Mouse (Mus musculus) neutrophil, adult 83 days (primary cell): ENCODE results near the gene Ly6g6c. TPM values are rescaled to one million over a fixed set of nuclear protein-coding genes. Genes with fewer than 3 reads are reported as not detected.

Source experiments
- total RNA-seq, 2 experiments: library from RNA; stranded (reverse); gene quantifications; one replicate each; pipeline ENCODE4 v1.2.4; 2023

Gene Ly6g6c
- total RNA-seq, result 1 to 10 TPM in 1 of 2 experiments, not detected in 1; 1.0 TPM

DNA sequence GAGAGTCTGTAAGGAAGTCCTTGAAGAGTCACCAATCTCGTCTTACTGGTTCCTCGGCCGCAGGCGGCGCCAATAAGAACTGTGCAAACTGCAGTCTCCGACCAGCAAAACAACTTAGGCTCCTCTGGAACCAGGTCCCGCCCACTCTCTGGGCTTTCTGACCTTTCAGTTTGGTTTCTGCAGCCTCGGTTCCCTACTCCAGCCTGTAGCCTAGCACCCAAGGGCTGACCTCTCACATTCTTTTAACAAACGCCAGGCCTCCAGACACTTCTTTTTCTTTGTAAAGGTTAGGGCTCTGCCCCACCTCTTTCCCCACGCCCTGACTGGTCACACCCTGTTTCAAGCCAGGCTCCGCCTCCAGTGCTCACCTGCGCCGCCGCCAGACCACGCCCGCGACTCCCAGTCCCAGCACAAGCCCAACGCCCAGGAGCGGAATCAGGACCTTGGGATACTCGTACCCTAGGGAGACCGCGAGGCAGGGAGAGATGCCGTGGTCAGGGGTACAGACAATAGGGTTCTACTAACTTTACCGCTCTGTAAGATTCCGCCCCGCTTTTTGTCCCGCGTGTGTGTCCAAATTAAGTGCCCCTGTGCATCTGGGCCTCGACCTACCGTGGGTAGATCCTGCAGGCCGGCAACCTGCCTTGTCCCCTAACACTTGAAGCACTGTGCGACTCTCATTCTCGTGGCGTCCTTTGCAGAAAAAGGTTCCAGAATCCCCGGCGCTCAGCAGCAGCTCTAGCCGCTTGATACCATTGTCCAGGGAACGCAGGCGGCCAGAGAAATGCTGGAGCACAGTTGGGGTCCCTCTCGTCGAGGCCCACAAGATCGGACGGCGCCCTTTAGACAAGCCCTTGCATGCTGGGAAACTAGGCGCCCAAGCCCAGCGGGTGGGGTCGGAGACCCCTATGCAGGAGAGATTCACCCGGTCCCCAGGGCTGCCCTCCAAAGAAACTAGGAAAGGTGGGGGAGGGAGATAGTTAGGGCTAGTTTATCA, at the start of gene Ly6g6c:
Ly6g6c (plus strand) TSS at position 438 of the 997 bp plus-strand sequence.

GRCm38 (mm10) chr17:35016376-35016775, 48.8 kb upstream of the Ly6g6c start, which contains the start of gene Vwa7:
Gene Vwa7, plus strand, starts transcription at chr17:35016579.

DNA sequence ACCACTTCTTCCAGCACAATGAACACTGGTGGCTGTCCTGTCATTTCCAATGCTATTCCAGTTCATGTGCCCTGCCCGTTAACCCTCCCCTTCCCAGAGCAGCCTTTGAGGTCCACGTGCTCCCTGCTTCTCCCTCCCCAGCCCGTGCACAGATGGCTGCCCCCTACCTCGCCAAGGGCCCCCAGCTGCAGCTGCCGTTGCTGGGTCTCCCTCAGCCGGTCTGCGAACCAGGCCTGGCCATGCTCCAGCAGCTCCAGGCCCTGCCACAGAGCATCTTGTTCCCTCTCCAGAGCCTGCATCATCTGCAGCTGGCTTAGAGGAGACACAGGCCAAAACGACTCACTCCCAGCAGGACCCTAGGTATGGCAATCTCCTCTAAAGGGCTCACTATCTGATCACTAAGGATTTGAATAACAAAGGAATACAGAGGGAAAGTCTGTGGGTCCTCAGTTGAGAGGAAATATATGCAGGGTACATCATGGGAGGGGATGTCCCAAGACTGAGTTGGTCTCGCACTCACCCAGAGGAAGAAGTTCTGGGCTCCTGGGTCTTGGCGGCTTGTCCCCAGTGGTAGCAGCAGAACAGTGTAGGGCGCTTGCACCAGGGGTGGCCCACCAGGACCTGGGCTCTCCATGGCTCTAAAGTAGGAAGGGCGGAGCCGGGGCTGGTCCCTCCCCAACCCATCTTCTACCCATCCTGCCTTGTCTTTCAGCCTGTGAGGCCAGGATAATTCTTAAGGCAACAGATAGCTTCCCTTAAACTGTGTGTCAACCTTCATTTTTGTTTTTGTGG, 37.7 kb upstream of the Ly6g6c start, which contains the start of gene Sapcd1:
Sapcd1 (minus strand) TSS at position 740 of the 792 bp plus-strand sequence.

GRCm38 (mm10) chr17:35046681-35047455, 18.3 kb upstream of the Ly6g6c start, which contains the start of gene Msh5:
Gene Msh5, minus strand, starts transcription at chr17:35046745.

GRCm38 (mm10) chr17:35049561-35050016, 15.6 kb upstream of the Ly6g6c start, which contains the start of gene Clic1:
Gene Clic1, plus strand, starts transcription at chr17:35049966.

GRCm38 (mm10) chr17:35058911-35059892, 6.0 kb upstream of the Ly6g6c start, which contains the start of gene Ddah2:
Gene Ddah2, plus strand, starts transcription at chr17:35059035.

GRCm38 (mm10) chr17:35066084-35066483, 896 bp downstream of the Ly6g6c start, which contains the start of gene Mpig6b:
Gene Mpig6b, minus strand, starts transcription at chr17:35066184.

DNA sequence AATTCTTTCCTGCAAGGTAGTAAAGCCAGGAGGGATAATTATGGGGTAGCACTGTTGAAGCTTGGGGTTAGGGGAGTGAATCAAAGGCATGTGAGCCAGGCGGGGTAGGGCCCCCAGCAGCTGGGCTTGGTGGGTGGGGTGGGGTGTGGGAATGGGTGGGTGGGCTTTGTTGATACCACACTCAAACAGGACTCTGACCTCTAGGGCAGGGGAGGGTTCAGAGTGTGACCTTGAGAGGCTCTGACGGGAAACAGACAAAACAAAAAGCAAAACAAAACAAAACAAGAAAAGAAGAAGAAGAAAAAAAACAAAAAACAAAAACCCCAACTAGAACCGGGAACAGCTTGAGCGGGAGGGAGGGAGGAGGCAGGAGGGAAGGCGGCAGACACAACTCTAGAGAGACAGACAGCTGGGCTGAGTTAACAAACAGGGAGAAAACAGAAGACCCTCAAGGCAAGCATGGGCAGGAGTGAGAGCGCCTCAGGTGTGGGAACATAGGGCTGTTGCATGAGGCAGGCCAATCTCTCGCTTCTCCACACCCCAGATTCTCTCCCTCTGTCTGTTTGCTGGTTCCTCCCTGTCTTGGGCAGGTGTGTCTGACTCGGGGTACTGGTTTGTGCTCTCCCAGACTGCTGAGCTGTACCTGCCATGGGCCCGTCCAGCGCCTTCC, 11.5 kb downstream of the Ly6g6c start, which contains the start of gene Ly6g6e:
Ly6g6e (plus strand) TSS at position 396 of the 670 bp plus-strand sequence.

GRCm38 (mm10) chr17:35077786-35078233, 12.6 kb downstream of the Ly6g6c start, which contains the start of gene Ly6g6d:
Gene Ly6g6d, minus strand, starts transcription at chr17:35078065.

DNA sequence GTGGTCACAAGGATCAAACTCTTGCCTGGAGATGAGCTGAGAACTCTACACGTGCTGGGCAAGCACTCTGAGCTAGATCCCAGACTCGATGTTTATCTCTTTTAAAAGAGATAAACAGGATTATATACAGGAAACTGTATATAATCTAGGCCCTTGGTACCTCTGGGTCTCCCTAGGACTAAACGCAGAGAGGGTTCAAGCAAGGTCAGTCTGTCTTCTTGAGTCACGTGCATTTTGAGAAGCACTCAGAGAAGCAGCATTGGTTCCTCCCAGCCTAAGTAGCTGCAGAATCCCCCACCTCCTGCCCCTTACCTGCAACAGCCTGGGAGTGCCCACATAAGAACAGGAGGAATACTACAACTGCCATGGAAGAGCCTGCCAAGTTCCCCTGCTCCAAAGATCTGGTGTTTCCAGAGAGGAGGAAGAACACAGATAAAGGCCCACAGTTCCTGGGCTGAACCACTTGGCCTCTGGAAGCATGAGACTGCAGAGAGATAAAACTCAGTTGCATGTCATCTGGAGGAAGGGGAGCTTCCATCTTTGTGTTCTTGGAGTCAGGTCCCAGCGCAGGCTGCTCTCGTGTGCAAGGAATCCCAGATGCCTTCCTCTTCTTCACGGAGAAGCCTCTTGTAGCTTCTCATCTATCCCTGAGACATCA, 20.1 kb downstream of the Ly6g6c start, which contains the start of gene Ly6g6f:
Ly6g6f (minus strand) TSS at position 403 of the 658 bp plus-strand sequence.

GRCm38 (mm10) chr17:35088825-35089644, 23.8 kb downstream of the Ly6g6c start, which contains the start of gene Abhd16a:
Gene Abhd16a, plus strand, starts transcription at chr17:35089263.

DNA sequence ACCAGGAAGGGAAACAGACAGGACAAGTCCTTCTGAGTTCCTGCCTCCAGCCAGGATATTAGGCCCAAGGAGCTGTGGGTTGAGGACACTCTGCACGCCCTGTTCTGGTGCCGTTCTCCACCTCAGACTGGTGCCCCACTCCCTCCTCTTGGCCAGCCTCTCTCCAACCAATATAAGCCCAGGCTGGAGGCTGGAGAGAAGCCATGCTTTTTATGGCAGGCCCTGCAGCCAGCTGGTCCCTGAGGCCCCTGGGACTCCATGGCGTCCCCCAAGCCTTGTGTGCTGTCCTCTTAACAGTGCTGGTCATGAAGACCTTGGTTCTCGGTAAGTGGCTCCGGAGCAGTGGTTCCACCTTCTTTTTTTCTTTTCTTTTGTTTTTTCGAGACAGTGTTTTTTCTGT, 42.9 kb downstream of the Ly6g6c start, which contains the start of gene Ly6g5c:
Ly6g5c (plus strand) TSS at position 183 of the 400 bp plus-strand sequence.

GRCm38 (mm10) chr17:35115046-35116019, 50.1 kb downstream of the Ly6g6c start, which contains the start of gene Ly6g5b:
Gene Ly6g5b, minus strand, starts transcription at chr17:35115428.

